Mouse (Mus musculus) liver, postnatal 0 days (tissue): Measurements from ENCODE around the gene Ptger1. TPM values are rescaled to one million over a fixed set of nuclear protein-coding genes. Genes with fewer than 3 reads are reported as not detected.

Source experiments
- ATAC-seq: fragments of 200-750 bp; cut with Nextera tagmentation; 2 replicates; pipeline ENCODE4 v1.8.0; 2017; ENCODE audit warnings: mild to moderate bottlenecking, moderate library complexity
- DNase-seq: peaks from one replicate; pipeline ENCODE4 v3.0.0-alpha.2; 2016
- H3K27ac ChIP-seq: fragments of 300-500 bp; sonication (generic); 2 replicates; pipeline ENCODE4 v1.5.1; 2014; ENCODE audit warnings: antibody characterized with exemption, moderate library complexity, mild to moderate bottlenecking, low read depth
- H3K27me3 ChIP-seq: fragments of 300-500 bp; sonication (generic); 2 replicates; pipeline ENCODE4 v1.6.1; 2014; ENCODE audit warnings: low read length, control low read depth, mixed read lengths; ENCODE audit not compliant: insufficient read depth
- H3K36me3 ChIP-seq: fragments of 300-500 bp; sonication (generic); replicated peaks from 2 replicates; pipeline ENCODE4 v1.6.1; 2014; ENCODE audit warnings: mild to moderate bottlenecking, control low read depth, low read length, moderate library complexity, mixed read lengths; ENCODE audit not compliant: insufficient read depth
- H3K4me1 ChIP-seq: fragments of 300-500 bp; sonication (generic); 2 replicates; pipeline ENCODE4 v1.6.1; 2014; ENCODE audit warnings: antibody characterized with exemption, mild to moderate bottlenecking, control low read depth; ENCODE audit not compliant: insufficient read depth
- H3K4me2 ChIP-seq: fragments of 300-500 bp; sonication (generic); 2 replicates; pipeline ENCODE4 v1.6.1; 2014; ENCODE audit warnings: low read depth, mild to moderate bottlenecking, low read length, moderate library complexity, mixed read lengths
- H3K4me3 ChIP-seq: fragments of 300-500 bp; sonication (generic); 2 replicates; pipeline ENCODE4 v1.5.1; 2014; ENCODE audit warnings: low read depth, low read length
- H3K9ac ChIP-seq: fragments of 300-500 bp; sonication (generic); replicated peaks from 2 replicates; pipeline ENCODE4 v1.6.1; 2014; ENCODE audit warnings: mild to moderate bottlenecking, moderate library complexity
- H3K9me3 ChIP-seq: fragments of 300-500 bp; sonication (generic); 2 replicates; pipeline ENCODE4 v1.6.1; 2016; ENCODE audit warnings: mild to moderate bottlenecking, control low read depth, low read length, mixed read lengths
- CTCF ChIP-seq: sonication (generic); IDR thresholded peaks from 2 replicates; pipeline ENCODE4 v1.5.1; 2016; ENCODE audit warnings: antibody characterized with exemption, low read depth
- EP300 ChIP-seq: IDR thresholded peaks from 2 replicates; pipeline ENCODE4 v1.6.1; 2016; ENCODE audit warnings: antibody characterized with exemption, low read depth, mild to moderate bottlenecking
- WGBS: fragments of 180-500 bp; shearing (Covaris S2); extraction: QIAGEN DNeasy Blood & Tissue Kit; methylation state at CpG from one replicate; pipeline ENCODE4 v1.1.7; 2014; ENCODE audit not compliant: insufficient replicate concordance; 5-methylcytosine and 5-hydroxymethylcytosine counted together
- polyA plus RNA-seq: library from polyadenylated mRNA; unstranded; fragments of >200 nt; fragmentation: Nextera tagmentation; extraction: Ambion mirVana; gene quantifications from 2 replicates; pipeline ENCODE4 v1.2.1, GENCODE M21; 2015

The Ptger1 gene
- polyA plus RNA-seq, 1 experiment from 2014 or later, result 0.16 TPM

DNA sequence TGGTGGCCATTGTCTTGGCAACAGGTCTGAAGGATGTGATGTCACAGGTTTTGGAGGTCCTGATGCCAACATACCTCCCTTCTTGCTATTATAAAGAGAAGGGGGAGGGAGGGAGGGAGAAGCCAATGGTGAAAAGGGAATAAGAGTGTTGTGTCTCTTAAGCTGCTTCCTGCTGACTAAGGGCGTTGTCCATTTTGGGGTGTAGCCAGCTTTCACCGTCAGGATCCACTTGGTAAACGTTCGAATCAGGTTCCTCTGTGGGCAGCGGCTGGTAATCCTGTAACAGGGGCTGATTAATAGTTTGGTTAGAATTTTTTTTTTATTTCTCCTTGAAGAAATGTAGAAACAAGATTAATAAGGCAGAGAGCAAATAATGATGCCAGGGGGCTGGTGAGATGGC, 26.8 kb upstream of the Ptger1 start:
- H3K27ac ChIP-seq, result no peak overlapping the region
- H3K4me2 ChIP-seq, result no peak overlapping the region
- no peaks in the 10 kb centered on the region for H3K4me1 ChIP-seq
- no peak for DNase-seq
- no peaks in the 10 kb centered on the region for H3K36me3 ChIP-seq
- 53% methylated on average over 5 of the region's 5 CpGs for WGBS
- H3K9ac ChIP-seq, result no peak overlapping the region
- H3K9me3 ChIP-seq, result no peaks in the 10 kb centered on the region
- ATAC-seq, result no peak
- no peak overlapping the region for H3K4me3 ChIP-seq
- no peaks in the 10 kb centered on the region for H3K27me3 ChIP-seq
- TF ChIP-seq EP300 (no peak), CTCF (no peak)

DNA sequence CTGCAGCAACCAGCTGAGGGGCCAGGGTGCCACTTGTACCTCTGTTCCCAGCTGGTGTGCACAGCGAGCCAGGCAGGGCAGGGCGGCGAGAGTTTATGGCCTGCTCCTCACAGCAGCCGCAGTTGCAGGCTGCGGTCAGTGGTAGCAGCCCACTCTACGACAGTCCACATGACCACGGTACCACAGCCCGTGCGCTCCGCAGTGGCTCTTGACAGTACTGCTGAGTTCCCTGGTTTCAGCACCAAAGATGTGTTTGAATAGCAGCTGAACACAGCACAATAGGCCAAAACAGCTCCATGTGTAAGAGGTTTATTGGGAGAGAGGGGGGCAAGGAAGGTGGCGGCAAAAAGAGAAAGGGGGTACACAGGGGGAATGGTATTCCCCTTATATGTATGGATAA, 19.0 kb upstream of the Ptger1 start:
- ATAC-seq (no peak), DNase-seq (no peak)
- Histone ChIP-seq H3K9ac (no peak overlapping the region), H3K4me3 (no peak overlapping the region), H3K36me3 (no peaks in the 10 kb centered on the region), H3K9me3 (no peaks in the 10 kb centered on the region), H3K4me2 (no peak overlapping the region), H3K27me3 (no peaks in the 10 kb centered on the region), H3K27ac (no peak overlapping the region), H3K4me1 (peaks cover 5% of the 10 kb centered on the region; the same call in 1 of the 2 replicates)
- TF ChIP-seq EP300, result no peak
- no peak for TF ChIP-seq CTCF
- 90% methylated on average over 11 of the region's 11 CpGs for WGBS

DNA sequence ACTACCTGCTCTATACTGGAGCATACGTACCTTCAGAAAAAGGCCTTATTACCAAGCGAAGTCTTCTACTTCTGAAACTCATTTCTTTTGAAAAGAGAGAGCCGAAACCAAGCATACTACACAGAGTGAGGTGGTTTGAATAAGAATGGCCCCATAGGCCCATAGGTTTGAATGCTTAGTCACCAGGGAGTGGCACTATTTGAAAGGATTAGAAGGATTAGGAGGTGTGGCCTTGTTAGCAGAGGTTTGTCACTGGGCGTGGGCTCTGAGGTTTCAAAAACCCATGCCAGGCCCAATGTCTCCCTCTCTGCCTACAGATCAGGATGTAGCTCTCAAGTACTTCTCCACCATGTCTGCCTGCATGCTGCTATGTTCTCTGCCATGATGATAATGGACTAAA, 18.4 kb upstream of the Ptger1 start:
- no peaks in the 10 kb centered on the region for H3K9me3 ChIP-seq
- ATAC-seq (no peak), DNase-seq (no peak)
- H3K4me1 ChIP-seq, result peaks cover 5% of the 10 kb centered on the region; the same call in 1 of the 2 replicates
- H3K4me3 ChIP-seq, result no peak overlapping the region
- H3K27me3 ChIP-seq, result no peaks in the 10 kb centered on the region
- H3K36me3 ChIP-seq, result no peaks in the 10 kb centered on the region
- WGBS, result 90% methylated on average over 4 of the region's 4 CpGs
- no peak overlapping the region for H3K4me2 ChIP-seq
- no peak overlapping the region for H3K9ac ChIP-seq
- no peak overlapping the region for H3K27ac ChIP-seq
- TF ChIP-seq CTCF (no peak), EP300 (no peak)

DNA sequence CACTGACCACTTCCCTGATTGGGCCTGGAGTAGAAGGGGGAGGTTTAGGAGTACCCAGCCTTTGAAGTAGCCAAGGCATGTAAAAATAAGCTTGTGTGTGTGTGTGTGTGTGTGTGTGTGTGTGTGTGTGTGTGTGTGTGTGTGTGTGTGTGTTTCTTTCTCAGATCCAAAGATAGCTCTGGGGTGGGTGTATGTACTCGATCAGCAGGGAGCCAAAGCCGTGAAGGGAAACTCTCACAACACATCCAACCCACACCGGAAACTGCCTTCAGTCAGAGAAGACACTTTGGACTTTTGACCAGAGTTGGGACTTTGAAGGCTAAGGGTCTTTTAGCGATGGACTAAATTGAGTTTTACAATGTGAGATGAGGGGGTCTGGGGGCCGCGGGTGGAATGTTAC, 16.8 kb upstream of the Ptger1 start:
- no peak overlapping the region for H3K27ac ChIP-seq
- ATAC-seq, result no peak
- no peaks in the 10 kb centered on the region for H3K9me3 ChIP-seq
- peaks cover 17% of the 10 kb centered on the region for H3K4me1 ChIP-seq
- DNase-seq, result no peak
- no peak overlapping the region for H3K4me3 ChIP-seq
- no peak overlapping the region for H3K9ac ChIP-seq
- H3K36me3 ChIP-seq, result no peaks in the 10 kb centered on the region
- H3K27me3 ChIP-seq, result no peaks in the 10 kb centered on the region
- WGBS, result 87% methylated on average over 6 of the region's 6 CpGs
- no peak overlapping the region for H3K4me2 ChIP-seq
- no peak for TF ChIP-seq CTCF
- no peak for TF ChIP-seq EP300

DNA sequence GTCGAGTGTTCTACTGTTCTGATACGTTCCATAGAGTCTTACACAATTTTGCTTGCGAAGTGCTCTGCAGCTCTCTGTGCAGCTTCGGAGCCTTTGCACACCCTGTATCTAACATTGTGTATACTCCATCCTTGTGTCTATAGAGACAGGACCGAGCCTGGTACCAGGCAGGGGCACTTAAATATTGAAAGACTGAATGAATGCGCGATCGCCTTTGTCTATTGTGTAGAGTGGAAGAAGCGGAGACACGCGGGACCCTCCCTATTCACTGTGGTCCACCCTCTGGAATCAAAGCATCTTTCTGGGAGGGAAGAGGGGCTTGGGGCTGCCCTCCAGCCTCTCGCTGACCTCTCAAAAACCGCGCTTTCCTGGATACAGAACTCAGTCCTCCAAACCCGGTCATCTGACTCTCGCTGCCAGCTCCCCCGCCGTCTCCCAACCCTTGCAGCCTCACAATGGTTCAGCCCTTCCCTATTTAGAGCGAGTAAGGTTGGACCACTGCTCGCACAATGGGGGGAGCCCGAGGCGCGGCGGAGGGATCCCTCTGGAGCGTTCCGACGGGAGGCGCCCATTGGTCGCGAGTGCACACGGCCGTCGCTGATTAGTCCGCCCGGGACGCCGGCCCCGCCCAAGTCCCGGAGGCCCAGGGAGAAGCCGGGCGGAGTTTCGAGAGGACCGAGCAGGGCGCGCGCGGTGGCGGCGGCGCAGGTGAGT, 14.3 kb upstream of the Ptger1 start, which contains the start of gene Gipc1:
TSS of gene Gipc1 (plus strand) at position 648 of the 714 bp plus-strand sequence.
- TF ChIP-seq EP300 (peak; percentile 80), CTCF (0 out of 2 replicates have a peak, but pooled peaks have one; percentile 22)
- Histone ChIP-seq H3K27ac (peak within 1 kb of the TSS; percentile 84), H3K36me3 (no peaks in the 10 kb centered on the region), H3K27me3 (no peaks in the 10 kb centered on the region), H3K4me2 (peak within 1 kb of the TSS; percentile 97), H3K9ac (peak within 1 kb of the TSS; percentile 94), H3K4me1 (peaks cover 30% of the 10 kb centered on the region), H3K9me3 (no peaks in the 10 kb centered on the region), H3K4me3 (peak within 1 kb of the TSS; percentile 97)
- ATAC-seq (peak; percentile 98), DNase-seq (peak; percentile 96)
- WGBS, result 6% methylated on average over 42 of the region's 50 CpGs

DNA sequence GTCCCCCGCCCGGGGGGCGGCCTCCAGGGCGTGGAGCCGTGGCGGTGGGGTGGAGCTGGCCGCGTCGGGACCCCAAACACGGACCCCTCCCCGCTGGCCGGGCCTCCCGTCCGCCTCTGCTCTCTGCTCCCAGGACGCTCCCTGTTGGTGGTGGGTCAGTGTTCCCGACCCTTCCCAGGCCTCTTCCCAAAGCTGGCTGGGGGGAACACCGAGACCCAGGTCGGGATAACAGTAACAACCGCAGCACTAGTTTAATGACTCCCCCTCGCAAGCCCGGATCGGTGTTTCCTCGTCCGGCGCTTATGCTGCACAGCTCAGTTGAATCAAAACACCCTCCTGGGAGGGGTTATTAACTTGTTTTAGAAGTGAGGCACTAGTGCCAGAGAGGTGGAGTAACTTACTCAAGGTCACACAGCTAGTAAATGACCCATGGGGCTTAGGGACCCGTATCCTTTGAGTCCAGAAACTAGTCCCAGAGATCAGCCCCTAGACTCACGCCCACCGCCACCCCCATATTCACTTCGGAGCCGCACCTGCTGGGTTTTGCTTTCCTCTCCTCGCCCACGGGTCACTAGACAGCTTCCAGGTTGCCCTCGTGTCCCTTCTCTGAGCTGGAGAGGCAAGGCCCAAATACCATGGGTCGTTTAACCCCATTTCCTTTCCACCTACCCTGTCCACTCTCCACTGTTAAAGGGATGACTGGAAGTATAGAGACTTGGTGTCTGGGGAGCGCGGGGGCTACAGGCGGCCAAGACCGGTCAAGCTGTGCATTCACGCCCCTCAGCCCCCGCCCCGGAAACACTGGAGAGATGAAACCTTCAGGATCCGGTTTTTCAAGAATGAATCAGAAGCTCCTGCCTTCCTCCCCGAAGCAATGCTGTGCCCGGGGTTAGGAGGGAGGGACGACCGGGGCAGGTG, 13.5 kb upstream of the Ptger1 start:
- Histone ChIP-seq H3K27ac (peak overlapping the region; percentile 84), H3K4me1 (peaks cover 35% of the 10 kb centered on the region), H3K4me3 (peak overlapping the region; percentile 97), H3K4me2 (peak overlapping the region; percentile 97), H3K36me3 (no peaks in the 10 kb centered on the region), H3K9ac (peak overlapping the region; percentile 94), H3K9me3 (no peaks in the 10 kb centered on the region), H3K27me3 (no peaks in the 10 kb centered on the region)
- ATAC-seq (peak; percentile 24), DNase-seq (peak; percentile 55)
- TF ChIP-seq EP300, result no peak
- no peak for TF ChIP-seq CTCF
- under 1% methylated on average over 45 of the region's 46 CpGs for WGBS
